Mouse (Mus musculus): ENCODE data around the gene Gm21887.
"Not testable (repeated sequence)": the region's sequence is repeated elsewhere in the genome, so short reads cannot be mapped to it uniquely, and the experiment has no call there.

GRCm38 (mm10) chrX:170006694-170007247, 2.7 kb upstream of the Gm21887 start:
- not testable (repeated sequence) for TF ChIP-seq POLR2A (IDR thresholded peaks at IDR 0.05; ENCODE audit: low read depth, low read length); CTCF (IDR thresholded peaks at IDR 0.05; ENCODE audit: extremely low read depth, insufficient read length, insufficient replicate concordance, low read depth, low read length)
